Mouse (Mus musculus): ENCODE measurements around the gene Vat1. TPM values are rescaled to one million over a fixed set of nuclear protein-coding genes. Genes with fewer than 3 reads are reported as not detected.

Vat1 gene
- polyA plus RNA-seq, 1 experiment: 218 TPM

GRCm38 (mm10) chr11:101431327-101431726, 34.7 kb downstream of the Vat1 start:
- no peaks in the 10 kb centered on the region for H3K4me1 ChIP-seq (ENCODE audit: control insufficient read depth, insufficient read depth, low read length)
- H3K27ac ChIP-seq (ENCODE audit: insufficient read depth, low read length): no peak overlapping the region
- H3K4me3 ChIP-seq (ENCODE audit: insufficient read depth, low read length): no peak overlapping the region
- TF ChIP-seq CTCF (IDR thresholded peaks at IDR 0.05; ENCODE audit: borderline replicate concordance, insufficient read depth, low read length) (no peak), POLR2A (IDR thresholded peaks at IDR 0.05; ENCODE audit: low read depth, low read length) (no peak)

- H3K27ac ChIP-seq (ENCODE audit: insufficient read depth, low read length): no peak overlapping the region
- peak overlapping the region; percentile 81 for H3K4me3 ChIP-seq (ENCODE audit: insufficient read depth, low read length)
- TF ChIP-seq CTCF (IDR thresholded peaks at IDR 0.05; ENCODE audit: borderline replicate concordance, insufficient read depth, low read length) (no peak), POLR2A (IDR thresholded peaks at IDR 0.05; ENCODE audit: low read depth, low read length) (no peak)
- peaks cover 2% of the 10 kb centered on the region; the same call in 1 of the 2 replicates for H3K4me1 ChIP-seq (ENCODE audit: control insufficient read depth, insufficient read depth, low read length)
These were observed 39.9 kb downstream of the Vat1 start for GRCm38 (mm10) chr11:101426165-101426564.

- Histone ChIP-seq H3K4me1 (ENCODE audit: control insufficient read depth, insufficient read depth, low read length) (peaks cover 2% of the 10 kb centered on the region; the same call in 1 of the 2 replicates), H3K27ac (ENCODE audit: insufficient read depth, low read length) (peak within 1 kb of the TSS; percentile 90), H3K4me3 (ENCODE audit: insufficient read depth, low read length) (peak within 1 kb of the TSS; percentile 81)
- TF ChIP-seq POLR2A (IDR thresholded peaks at IDR 0.05; ENCODE audit: low read depth, low read length): peak; percentile 78
- peak; percentile 11; the same call in 1 of the 2 replicates for TF ChIP-seq CTCF (IDR thresholded peaks at IDR 0.05; ENCODE audit: borderline replicate concordance, insufficient read depth, low read length)
These were observed 40.9 kb downstream of the Vat1 start, which contains the start of the genes Rundc1 and Ptges3l for GRCm38 (mm10) chr11:101424925-101425813. TSS of gene Rundc1 (plus strand) at chr11:101425085. TSS of gene Ptges3l (minus strand) at chr11:101425333.

- Histone ChIP-seq H3K4me1 (ENCODE audit: control insufficient read depth, insufficient read depth, low read length) (peaks cover 2% of the 10 kb centered on the region; the same call in 1 of the 2 replicates), H3K27ac (ENCODE audit: insufficient read depth, low read length) (peak within 1 kb of the TSS; percentile 90), H3K4me3 (ENCODE audit: insufficient read depth, low read length) (peak within 1 kb of the TSS; percentile 81)
- TF ChIP-seq POLR2A (IDR thresholded peaks at IDR 0.05; ENCODE audit: low read depth, low read length) (peak; percentile 64; the same call in 1 of the 2 replicates), CTCF (IDR thresholded peaks at IDR 0.05; ENCODE audit: borderline replicate concordance, insufficient read depth, low read length) (no peak)
These were observed 41.8 kb downstream of the Vat1 start, which contains the start of gene Gm27029 for GRCm38 (mm10) chr11:101424105-101424851. TSS of gene Gm27029 (minus strand) at chr11:101424796.

- TF ChIP-seq POLR2A (IDR thresholded peaks at IDR 0.05; ENCODE audit: low read depth, low read length) (no peak), CTCF (IDR thresholded peaks at IDR 0.05; ENCODE audit: borderline replicate concordance, insufficient read depth, low read length) (no peak)
- H3K27ac ChIP-seq (ENCODE audit: insufficient read depth, low read length): no peak overlapping the region
- no peak overlapping the region for H3K4me3 ChIP-seq (ENCODE audit: insufficient read depth, low read length)
- no peaks in the 10 kb centered on the region; the same call in 1 of the 2 replicates for H3K4me1 ChIP-seq (ENCODE audit: control insufficient read depth, insufficient read depth, low read length)
These were observed 45.9 kb downstream of the Vat1 start for GRCm38 (mm10) chr11:101420148-101420547.

GRCm38 (mm10) chr11:101419610-101420009, 46.4 kb downstream of the Vat1 start:
- Histone ChIP-seq H3K4me3 (ENCODE audit: insufficient read depth, low read length) (no peak overlapping the region), H3K4me1 (ENCODE audit: control insufficient read depth, insufficient read depth, low read length) (no peaks in the 10 kb centered on the region; the same call in 1 of the 2 replicates), H3K27ac (ENCODE audit: insufficient read depth, low read length) (no peak overlapping the region)
- TF ChIP-seq POLR2A (IDR thresholded peaks at IDR 0.05; ENCODE audit: low read depth, low read length) (no peak), CTCF (IDR thresholded peaks at IDR 0.05; ENCODE audit: borderline replicate concordance, insufficient read depth, low read length) (no peak)

- TF ChIP-seq CTCF (IDR thresholded peaks at IDR 0.05; ENCODE audit: borderline replicate concordance, insufficient read depth, low read length): no peak
- TF ChIP-seq POLR2A (IDR thresholded peaks at IDR 0.05; ENCODE audit: low read depth, low read length): no peak
- Histone ChIP-seq H3K27ac (ENCODE audit: insufficient read depth, low read length) (no peak overlapping the region), H3K4me3 (ENCODE audit: insufficient read depth, low read length) (no peak overlapping the region), H3K4me1 (ENCODE audit: control insufficient read depth, insufficient read depth, low read length) (no peaks in the 10 kb centered on the region; the same call in 1 of the 2 replicates)
These were observed 47.0 kb downstream of the Vat1 start for GRCm38 (mm10) chr11:101418991-101419390.

- H3K27ac ChIP-seq (ENCODE audit: insufficient read depth, low read length): peak within 1 kb of the TSS; percentile 14; the same call in 1 of the 2 replicates
- TF ChIP-seq POLR2A (IDR thresholded peaks at IDR 0.05; ENCODE audit: low read depth, low read length): peak; percentile 81
- TF ChIP-seq CTCF (IDR thresholded peaks at IDR 0.05; ENCODE audit: borderline replicate concordance, insufficient read depth, low read length): no peak
- no peaks in the 10 kb centered on the region for H3K4me1 ChIP-seq (ENCODE audit: control insufficient read depth, insufficient read depth, low read length)
- H3K4me3 ChIP-seq (ENCODE audit: insufficient read depth, low read length): peak within 1 kb of the TSS; percentile 96
These were observed 48.8 kb downstream of the Vat1 start, which contains the start of gene Aarsd1 for GRCm38 (mm10) chr11:101417101-101417855. TSS of gene Aarsd1 (minus strand) at chr11:101417615.

All from embryonic fibroblast, embryonic 13.5 days (primary cell).